Mouse (Mus musculus): ENCODE data around the gene Adprhl2. TPM values are rescaled to one million over a fixed set of nuclear protein-coding genes. Genes with fewer than 3 reads are reported as not detected.

Adprhl2 gene
- total RNA-seq, 2 experiments from 2014 or later: 25.8 to 26.1 TPM

- peak; percentile 17 to 31 for DNase-seq (ENCODE audit: low spot score in 2 of 2)
These were observed 12.1 kb downstream of the Adprhl2 start for GRCm38 (mm10) chr4:126309211-126309921.

- no peak for DNase-seq (ENCODE audit: low spot score in 2 of 2)
These were observed 14.7 kb downstream of the Adprhl2 start for GRCm38 (mm10) chr4:126306827-126307226.

- no peak for DNase-seq (ENCODE audit: low spot score in 2 of 2)
These were observed 15.4 kb downstream of the Adprhl2 start for GRCm38 (mm10) chr4:126306058-126306457.

GRCm38 (mm10) chr4:126305428-126305827, 16.1 kb downstream of the Adprhl2 start:
- no peak for DNase-seq (ENCODE audit: low spot score in 2 of 2)

GRCm38 (mm10) chr4:126303877-126304276, 17.6 kb downstream of the Adprhl2 start:
- DNase-seq (ENCODE audit: low spot score in 2 of 2): no peak

- DNase-seq (ENCODE audit: low spot score in 2 of 2): no peak
These were observed 19.8 kb downstream of the Adprhl2 start for GRCm38 (mm10) chr4:126301584-126302309.

GRCm38 (mm10) chr4:126300916-126301583, 20.5 kb downstream of the Adprhl2 start:
- no peak for DNase-seq (ENCODE audit: low spot score in 2 of 2)

- DNase-seq (ENCODE audit: low spot score in 2 of 2): peak in 1 of 2 experiments; percentile 26
These were observed 24.8 kb downstream of the Adprhl2 start for GRCm38 (mm10) chr4:126296617-126297101.

- DNase-seq (ENCODE audit: low spot score in 2 of 2): no peak
These were observed 25.6 kb downstream of the Adprhl2 start for GRCm38 (mm10) chr4:126295937-126296336.

GRCm38 (mm10) chr4:126295152-126295551, 26.4 kb downstream of the Adprhl2 start:
- no peak for DNase-seq (ENCODE audit: low spot score in 2 of 2)

GRCm38 (mm10) chr4:126291196-126291595, 30.3 kb downstream of the Adprhl2 start:
- DNase-seq (ENCODE audit: low spot score in 2 of 2): no peak

- DNase-seq (ENCODE audit: low spot score in 2 of 2): no peak
These were observed 31.2 kb downstream of the Adprhl2 start for GRCm38 (mm10) chr4:126290314-126290713.

- DNase-seq (ENCODE audit: low spot score in 2 of 2): no peak
These were observed 33.3 kb downstream of the Adprhl2 start for GRCm38 (mm10) chr4:126288085-126288666.

GRCm38 (mm10) chr4:126287302-126287995, 34.1 kb downstream of the Adprhl2 start:
- DNase-seq (ENCODE audit: low spot score in 2 of 2): no peak

- DNase-seq (ENCODE audit: low spot score in 2 of 2): no peak
These were observed 35.0 kb downstream of the Adprhl2 start, which contains the start of gene Col8a2 for GRCm38 (mm10) chr4:126286492-126286891. Col8a2 (plus strand) TSS chr4:126286793.

- no peak for DNase-seq (ENCODE audit: low spot score in 2 of 2)
These were observed 37.9 kb downstream of the Adprhl2 start for GRCm38 (mm10) chr4:126283582-126283981.

- no peak for DNase-seq (ENCODE audit: low spot score in 2 of 2)
These were observed 39.8 kb downstream of the Adprhl2 start for GRCm38 (mm10) chr4:126281706-126282105.

- no peak for DNase-seq (ENCODE audit: low spot score in 2 of 2)
These were observed 42.5 kb downstream of the Adprhl2 start for GRCm38 (mm10) chr4:126278961-126279360.

- DNase-seq (ENCODE audit: low spot score in 2 of 2): no peak
These were observed 43.0 kb downstream of the Adprhl2 start for GRCm38 (mm10) chr4:126278565-126278915.

- DNase-seq (ENCODE audit: low spot score in 2 of 2): peak in 1 of 2 experiments; percentile 42
These were observed 43.5 kb downstream of the Adprhl2 start for GRCm38 (mm10) chr4:126277906-126278564.
